Mouse (Mus musculus): ENCODE data around the gene Prkn. TPM values are rescaled to one million over a fixed set of nuclear protein-coding genes. Genes with fewer than 3 reads are reported as not detected.

Prkn gene
- total and polyA plus RNA-seq, 2 experiments from 2014 or later, result 9.0 to 9.4 TPM

GRCm38 (mm10) chr17:11117508-11117907 is 277.3 kb downstream of the Prkn start:
- 86% methylated on average over 10 of the region's 10 CpGs for WGBS
- ATAC-seq (ENCODE audit: low FRiP score), result no peak

GRCm38 (mm10) chr17:11124048-11124447 is 283.9 kb downstream of the Prkn start:
- Histone ChIP-seq H3K4me3 (ENCODE audit: low read depth, low read length) (no peak overlapping the region), H3K27ac (ENCODE audit: low read depth, low read length) (no peak overlapping the region), H3K4me1 (ENCODE audit: insufficient read depth, low read length) (no peaks in the 10 kb centered on the region), H3K27me3 (ENCODE audit: insufficient read depth, low read length) (no peaks in the 10 kb centered on the region), H3K9ac (replicated peaks; ENCODE audit: low read length, poor library complexity, severe bottlenecking) (no peak overlapping the region), H3K9me3 (ENCODE audit: low read length) (no peaks in the 10 kb centered on the region), H3K4me2 (ENCODE audit: low read depth, low read length, poor library complexity, severe bottlenecking) (no peak overlapping the region), H3K36me3 (ENCODE audit: insufficient read depth, low read length) (no peaks in the 10 kb centered on the region)
- DNase-seq (ENCODE audit: low spot score) (no peak), ATAC-seq (ENCODE audit: low FRiP score) (no peak)
- TF ChIP-seq CTCF (IDR thresholded peaks at IDR 0.05), result no peak
- whole genome bisulfite sequencing, result 75% methylated on average over 7 of the region's 7 CpGs

More at GRCm38 (mm10) chr17:11117508-11117907, 277.3 kb downstream of the Prkn start:
- Histone ChIP-seq H3K27ac (ENCODE audit: low read depth, low read length) (no peak overlapping the region), H3K36me3 (ENCODE audit: insufficient read depth, low read length) (no peaks in the 10 kb centered on the region), H3K9ac (replicated peaks; ENCODE audit: low read length, poor library complexity, severe bottlenecking) (no peak overlapping the region), H3K4me2 (ENCODE audit: low read depth, low read length, poor library complexity, severe bottlenecking) (no peak overlapping the region), H3K9me3 (ENCODE audit: low read length) (no peaks in the 10 kb centered on the region), H3K4me1 (ENCODE audit: insufficient read depth, low read length) (no peaks in the 10 kb centered on the region), H3K4me3 (ENCODE audit: low read depth, low read length) (no peak overlapping the region), H3K27me3 (ENCODE audit: insufficient read depth, low read length) (no peaks in the 10 kb centered on the region)
- DNase-seq (ENCODE audit: low spot score), result no peak
- no peak for TF ChIP-seq CTCF (IDR thresholded peaks at IDR 0.05)

GRCm38 (mm10) chr17:11127217-11127616 is 287.0 kb downstream of the Prkn start:
- Histone ChIP-seq H3K4me1 (ENCODE audit: insufficient read depth, low read length) (no peaks in the 10 kb centered on the region), H3K27me3 (ENCODE audit: insufficient read depth, low read length) (no peaks in the 10 kb centered on the region), H3K9me3 (ENCODE audit: low read length) (no peaks in the 10 kb centered on the region), H3K27ac (ENCODE audit: low read depth, low read length) (no peak overlapping the region), H3K9ac (replicated peaks; ENCODE audit: low read length, poor library complexity, severe bottlenecking) (no peak overlapping the region), H3K4me3 (ENCODE audit: low read depth, low read length) (no peak overlapping the region), H3K4me2 (ENCODE audit: low read depth, low read length, poor library complexity, severe bottlenecking) (no peak overlapping the region), H3K36me3 (ENCODE audit: insufficient read depth, low read length) (no peaks in the 10 kb centered on the region)
- no peak for TF ChIP-seq CTCF (IDR thresholded peaks at IDR 0.05)
- ATAC-seq (ENCODE audit: low FRiP score) (no peak), DNase-seq (ENCODE audit: low spot score) (peak; percentile 30)
- 43% methylated on average over 1 of the region's 1 CpGs for WGBS

GRCm38 (mm10) chr17:11130919-11131318 is 290.7 kb downstream of the Prkn start:
- TF ChIP-seq CTCF (IDR thresholded peaks at IDR 0.05), result no peak
- ATAC-seq (ENCODE audit: low FRiP score) (no peak), DNase-seq (ENCODE audit: low spot score) (peak; percentile 71)
- Histone ChIP-seq H3K4me3 (ENCODE audit: low read depth, low read length) (no peak overlapping the region), H3K27ac (ENCODE audit: low read depth, low read length) (no peak overlapping the region), H3K9me3 (ENCODE audit: low read length) (no peaks in the 10 kb centered on the region), H3K36me3 (ENCODE audit: insufficient read depth, low read length) (no peaks in the 10 kb centered on the region), H3K4me1 (ENCODE audit: insufficient read depth, low read length) (no peaks in the 10 kb centered on the region), H3K27me3 (ENCODE audit: insufficient read depth, low read length) (no peaks in the 10 kb centered on the region), H3K9ac (replicated peaks; ENCODE audit: low read length, poor library complexity, severe bottlenecking) (no peak overlapping the region), H3K4me2 (ENCODE audit: low read depth, low read length, poor library complexity, severe bottlenecking) (no peak overlapping the region)
- 50% methylated on average over 4 of the region's 4 CpGs for WGBS

- no peak overlapping the region for H3K27ac ChIP-seq (ENCODE audit: low read depth, low read length)
- no peaks in the 10 kb centered on the region for H3K27me3 ChIP-seq (ENCODE audit: insufficient read depth, low read length)
- no peaks in the 10 kb centered on the region for H3K4me1 ChIP-seq (ENCODE audit: insufficient read depth, low read length)
- no peak overlapping the region for H3K9ac ChIP-seq (replicated peaks; ENCODE audit: low read length, poor library complexity, severe bottlenecking)
- TF ChIP-seq CTCF (IDR thresholded peaks at IDR 0.05), result no peak
- ATAC-seq (ENCODE audit: low FRiP score) (no peak), DNase-seq (ENCODE audit: low spot score) (peak; percentile 57)
- no peaks in the 10 kb centered on the region for H3K36me3 ChIP-seq (ENCODE audit: insufficient read depth, low read length)
- H3K4me2 ChIP-seq (ENCODE audit: low read depth, low read length, poor library complexity, severe bottlenecking), result no peak overlapping the region
- H3K9me3 ChIP-seq (ENCODE audit: low read length), result no peaks in the 10 kb centered on the region
- no peak overlapping the region for H3K4me3 ChIP-seq (ENCODE audit: low read depth, low read length)
- WGBS, result 38% methylated on average over 5 of the region's 5 CpGs
These were observed 302.1 kb downstream of the Prkn start for GRCm38 (mm10) chr17:11142321-11142720.

GRCm38 (mm10) chr17:11156119-11156518 is 315.9 kb downstream of the Prkn start:
- no peak overlapping the region for H3K4me3 ChIP-seq (ENCODE audit: low read depth, low read length)
- no peak overlapping the region for H3K27ac ChIP-seq (ENCODE audit: low read depth, low read length)
- ATAC-seq (ENCODE audit: low FRiP score), result no peak
- no peaks in the 10 kb centered on the region for H3K27me3 ChIP-seq (ENCODE audit: insufficient read depth, low read length)
- no peak overlapping the region for H3K4me2 ChIP-seq (ENCODE audit: low read depth, low read length, poor library complexity, severe bottlenecking)
- TF ChIP-seq CTCF (IDR thresholded peaks at IDR 0.05), result no peak
- no peaks in the 10 kb centered on the region for H3K4me1 ChIP-seq (ENCODE audit: insufficient read depth, low read length)
- no peak for DNase-seq (ENCODE audit: low spot score)
- 90% methylated on average over 3 of the region's 3 CpGs for WGBS
- no peak overlapping the region for H3K9ac ChIP-seq (replicated peaks; ENCODE audit: low read length, poor library complexity, severe bottlenecking)
- H3K36me3 ChIP-seq (ENCODE audit: insufficient read depth, low read length), result no peaks in the 10 kb centered on the region
- no peaks in the 10 kb centered on the region for H3K9me3 ChIP-seq (ENCODE audit: low read length)
